Mouse (Mus musculus) heart, adult 2 months (tissue): Measurements from ENCODE around the gene Gm49711.
"Not testable (repeated sequence)": the region's sequence is repeated elsewhere in the genome, so short reads cannot be mapped to it uniquely, and the experiment has no call there.

Experiments used
- CTCF ChIP-seq: fragments of 200-600 bp; IDR thresholded peaks from 2 replicates; pipeline ENCODE4 v1.8.1; 2022; ENCODE audit warnings: antibody characterized with exemption, mild to moderate bottlenecking, moderate library complexity
- POLR2A ChIP-seq: fragments of 200-500 bp; IDR thresholded peaks from 2 replicates; pipeline ENCODE4 v1.6.1; 2011; ENCODE audit warnings: mild to moderate bottlenecking, low read depth, low read length, control low read depth; ENCODE audit not compliant: insufficient read depth

DNA sequence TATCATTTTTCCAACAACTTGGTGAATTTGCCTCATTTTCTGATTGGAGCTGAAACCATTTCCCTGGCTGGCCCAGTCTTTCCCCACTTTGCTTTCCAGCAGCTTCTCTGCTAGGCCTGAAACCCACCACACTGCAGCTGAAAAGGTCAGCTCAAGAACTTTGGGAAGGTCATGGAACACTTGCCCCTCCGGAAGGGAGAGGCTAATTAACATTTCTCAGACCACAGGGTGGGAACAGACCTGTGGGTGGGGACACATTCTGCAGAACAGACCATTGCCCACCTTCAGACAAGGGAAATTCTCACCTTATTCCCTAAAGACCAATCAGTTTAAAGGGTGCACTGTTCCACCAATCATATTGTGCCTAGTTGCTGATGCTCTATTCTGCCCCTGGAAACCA, 155.8 kb downstream of the Gm49711 start:
- TF ChIP-seq POLR2A, CTCF: not testable (repeated sequence)
